Mouse (Mus musculus) stomach, postnatal 0 days (tissue): ENCODE data around the gene Igfals.

Source experiments
- CTCF ChIP-seq: IDR thresholded peaks from 2 replicates; pipeline ENCODE4 v1.5.1; 2016; ENCODE audit warnings: antibody characterized with exemption, low read depth, mild to moderate bottlenecking, moderate library complexity
- EP300 ChIP-seq: optimal IDR thresholded peaks from 2 replicates; pipeline ENCODE3; 2016; ENCODE audit warnings: antibody characterized with exemption

GRCm38 (mm10) chr17:24821351-24822280, 44.2 kb upstream of the Igfals start:
- no peak for TF ChIP-seq CTCF
- TF ChIP-seq EP300: no peak
